Mouse (Mus musculus) midbrain, embryonic 16.5 days (tissue): ENCODE measurements at regions not wholly inside any gene's neighbourhood (a gene's known extent, or its start where the extent isn't known, plus 50 kb on each side); places are given as distances from the start of the nearest gene placed in this dataset.

Source experiments
- ATAC-seq: fragments of 200-750 bp; cut with Nextera tagmentation; 2 replicates; pipeline ENCODE4 v1.8.0; 2017; ENCODE audit warnings: moderate TSS enrichment
- H3K27ac ChIP-seq: fragments of 300-500 bp; sonication (generic); 2 replicates; pipeline ENCODE4 v1.5.1; 2014; ENCODE audit warnings: mild to moderate bottlenecking, low read length, mixed read lengths
- H3K27me3 ChIP-seq: fragments of 300-500 bp; sonication (generic); 2 replicates; pipeline ENCODE4 v1.6.1; 2014; ENCODE audit warnings: low read depth, low read length, mixed read lengths; ENCODE audit not compliant: control insufficient read depth, insufficient read depth
- H3K36me3 ChIP-seq: fragments of 300-500 bp; sonication (generic); 2 replicates; pipeline ENCODE4 v1.6.1; 2014; ENCODE audit warnings: mild to moderate bottlenecking, low read length, moderate library complexity, mixed read lengths; ENCODE audit not compliant: control insufficient read depth, insufficient read depth
- H3K4me1 ChIP-seq: fragments of 300-500 bp; sonication (generic); 2 replicates; pipeline ENCODE4 v1.6.1; 2014; ENCODE audit warnings: mild to moderate bottlenecking, low read length, mixed read lengths; ENCODE audit not compliant: control insufficient read depth, insufficient read depth
- H3K4me2 ChIP-seq: fragments of 300-500 bp; sonication (generic); 2 replicates; pipeline ENCODE4 v1.6.1; 2014; ENCODE audit warnings: mild to moderate bottlenecking, low read length, mixed read lengths
- H3K4me3 ChIP-seq: fragments of 300-500 bp; sonication (generic); 2 replicates; pipeline ENCODE4 v1.5.1; 2014; ENCODE audit warnings: low read depth, mild to moderate bottlenecking, low read length, moderate library complexity, mixed read lengths
- H3K9ac ChIP-seq: fragments of 300-500 bp; sonication (generic); 2 replicates; pipeline ENCODE4 v1.6.1; 2014; ENCODE audit warnings: low read depth, low read length, mixed read lengths
- H3K9me3 ChIP-seq: fragments of 300-500 bp; sonication (generic); replicated peaks from 2 replicates; pipeline ENCODE4 v1.6.1; 2014; ENCODE audit warnings: mild to moderate bottlenecking, low read length, mixed read lengths; ENCODE audit not compliant: control insufficient read depth, poor library complexity, severe bottlenecking
- WGBS: fragments of 180-500 bp; shearing (Covaris S2); extraction: QIAGEN DNeasy Blood & Tissue Kit; methylation state at CpG from one replicate; pipeline ENCODE4 v1.1.7; 2014; 5-methylcytosine and 5-hydroxymethylcytosine counted together

- WGBS, result 83% methylated on average over 4 of the region's 4 CpGs
- no peak for ATAC-seq
- H3K36me3 ChIP-seq, result no peaks in the 10 kb centered on the region
Measured at GRCm38 (mm10) chr8:15500973-15501372, 455.1 kb upstream of the BB014433 start.

DNA sequence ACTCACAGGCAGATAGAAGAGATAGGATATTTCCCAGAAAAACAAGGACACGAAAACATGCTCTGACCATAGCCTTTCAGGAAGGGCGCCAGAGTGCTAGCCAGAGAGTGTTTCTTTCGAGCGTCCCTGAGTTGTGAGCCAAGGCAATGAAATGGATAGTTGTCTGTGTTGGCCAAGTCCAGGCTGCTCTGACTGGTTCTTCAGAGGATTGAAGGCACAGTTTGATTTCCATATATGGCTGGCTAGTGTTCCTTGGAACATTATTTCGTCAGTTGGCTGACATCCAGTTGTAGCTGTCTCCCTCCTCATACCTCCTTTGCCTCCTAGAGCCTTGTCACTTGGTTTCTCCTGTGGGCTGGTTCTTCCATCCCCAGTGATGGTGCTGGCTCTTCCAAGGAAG is 451.7 kb upstream of the BB014433 start:
- H3K27me3 ChIP-seq, result no peaks in the 10 kb centered on the region
- H3K4me3 ChIP-seq, result no peak overlapping the region
- no peak overlapping the region for H3K9ac ChIP-seq
- 87% methylated on average over 5 of the region's 5 CpGs for WGBS
- H3K27ac ChIP-seq, result no peak overlapping the region
- H3K9me3 ChIP-seq, result no peaks in the 10 kb centered on the region
- no peaks in the 10 kb centered on the region for H3K36me3 ChIP-seq
- no peak for ATAC-seq
- no peak overlapping the region for H3K4me2 ChIP-seq
- peaks cover 5% of the 10 kb centered on the region; the same call in 1 of the 2 replicates for H3K4me1 ChIP-seq

More at GRCm38 (mm10) chr8:15500973-15501372, 455.1 kb upstream of the BB014433 start:
- Histone ChIP-seq H3K4me1 (peaks cover 5% of the 10 kb centered on the region; the same call in 1 of the 2 replicates), H3K4me3 (no peak overlapping the region), H3K27me3 (no peaks in the 10 kb centered on the region), H3K27ac (no peak overlapping the region), H3K9me3 (no peaks in the 10 kb centered on the region), H3K4me2 (no peak overlapping the region), H3K9ac (no peak overlapping the region)

- ATAC-seq, result peak; percentile 79
- no peaks in the 10 kb centered on the region for H3K27me3 ChIP-seq
- WGBS, result 65% methylated on average over 11 of the region's 11 CpGs
- no peaks in the 10 kb centered on the region for H3K9me3 ChIP-seq
- H3K4me3 ChIP-seq, result no peak overlapping the region
- 0 out of 2 replicates have a peak overlapping the region, but pooled peaks have one; percentile 23 for H3K4me2 ChIP-seq
- peaks cover 5% of the 10 kb centered on the region; the same call in 1 of the 2 replicates for H3K4me1 ChIP-seq
- peak overlapping the region; percentile 74 for H3K27ac ChIP-seq
- H3K9ac ChIP-seq, result no peak overlapping the region
- no peaks in the 10 kb centered on the region for H3K36me3 ChIP-seq
Measured at GRCm38 (mm10) chr8:15496248-15496647, 450.4 kb upstream of the BB014433 start.

DNA sequence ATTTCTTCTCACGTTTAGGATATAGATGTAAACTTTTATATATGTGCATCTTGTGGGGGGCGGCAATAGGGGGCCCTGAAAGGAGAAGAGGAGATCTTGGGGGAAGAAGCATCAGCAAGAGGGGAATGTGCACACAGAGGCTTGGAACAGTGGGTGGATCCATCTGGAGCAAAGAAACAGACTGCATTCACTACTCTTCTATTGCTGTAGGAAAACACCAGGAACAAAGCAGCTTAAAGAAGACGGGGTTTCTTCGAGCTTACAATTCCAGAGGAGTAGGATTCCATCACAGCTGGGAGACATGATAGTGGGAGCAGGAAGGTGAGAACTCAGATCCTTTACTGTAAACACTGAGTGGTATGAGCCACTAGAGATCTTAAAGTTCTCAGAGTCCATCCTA is 444.9 kb upstream of the BB014433 start:
- ATAC-seq, result no peak

GRCm38 (mm10) chr8:15487579-15487978 is 441.7 kb upstream of the BB014433 start:
- Histone ChIP-seq H3K9ac (no peak overlapping the region), H3K36me3 (no peaks in the 10 kb centered on the region), H3K4me3 (no peak overlapping the region), H3K9me3 (no peaks in the 10 kb centered on the region), H3K4me1 (no peaks in the 10 kb centered on the region), H3K27ac (no peak overlapping the region), H3K27me3 (no peaks in the 10 kb centered on the region), H3K4me2 (no peak overlapping the region)
- ATAC-seq, result no peak
- 66% methylated on average over 5 of the region's 5 CpGs for WGBS

More for the DNA sequence above, 444.9 kb upstream of the BB014433 start:
- Histone ChIP-seq H3K36me3 (no peaks in the 10 kb centered on the region), H3K27me3 (no peaks in the 10 kb centered on the region), H3K9me3 (no peaks in the 10 kb centered on the region), H3K9ac (no peak overlapping the region), H3K27ac (no peak overlapping the region), H3K4me1 (no peaks in the 10 kb centered on the region), H3K4me2 (no peak overlapping the region), H3K4me3 (no peak overlapping the region)
- 78% methylated on average over 4 of the region's 4 CpGs for WGBS

DNA sequence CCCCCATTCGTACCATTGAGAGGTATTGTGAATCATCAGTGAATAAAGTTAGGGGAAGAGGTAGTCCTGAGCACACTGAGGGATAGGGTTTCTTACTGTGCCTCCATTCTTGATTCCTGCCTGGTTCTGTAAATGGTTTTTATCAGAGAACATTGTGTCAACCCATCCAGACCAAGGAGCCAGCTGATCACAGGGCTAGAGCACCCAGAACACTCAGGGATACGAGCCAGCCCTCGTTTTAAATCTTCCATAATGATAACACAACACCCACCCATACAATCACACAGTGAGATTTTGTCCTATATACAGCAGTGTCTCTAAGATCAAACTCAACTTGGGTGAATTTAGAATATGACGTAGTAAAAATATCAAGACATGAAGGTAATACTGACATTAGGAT is 424.7 kb upstream of the BB014433 start:
- ATAC-seq, result no peak
- H3K36me3 ChIP-seq, result no peaks in the 10 kb centered on the region
- H3K9me3 ChIP-seq, result no peaks in the 10 kb centered on the region
- H3K4me1 ChIP-seq, result no peaks in the 10 kb centered on the region
- H3K4me2 ChIP-seq, result no peak overlapping the region
- no peak overlapping the region for H3K9ac ChIP-seq
- WGBS, result 92% methylated on average over 4 of the region's 4 CpGs
- no peak overlapping the region for H3K27ac ChIP-seq
- no peaks in the 10 kb centered on the region for H3K27me3 ChIP-seq
- no peak overlapping the region for H3K4me3 ChIP-seq

DNA sequence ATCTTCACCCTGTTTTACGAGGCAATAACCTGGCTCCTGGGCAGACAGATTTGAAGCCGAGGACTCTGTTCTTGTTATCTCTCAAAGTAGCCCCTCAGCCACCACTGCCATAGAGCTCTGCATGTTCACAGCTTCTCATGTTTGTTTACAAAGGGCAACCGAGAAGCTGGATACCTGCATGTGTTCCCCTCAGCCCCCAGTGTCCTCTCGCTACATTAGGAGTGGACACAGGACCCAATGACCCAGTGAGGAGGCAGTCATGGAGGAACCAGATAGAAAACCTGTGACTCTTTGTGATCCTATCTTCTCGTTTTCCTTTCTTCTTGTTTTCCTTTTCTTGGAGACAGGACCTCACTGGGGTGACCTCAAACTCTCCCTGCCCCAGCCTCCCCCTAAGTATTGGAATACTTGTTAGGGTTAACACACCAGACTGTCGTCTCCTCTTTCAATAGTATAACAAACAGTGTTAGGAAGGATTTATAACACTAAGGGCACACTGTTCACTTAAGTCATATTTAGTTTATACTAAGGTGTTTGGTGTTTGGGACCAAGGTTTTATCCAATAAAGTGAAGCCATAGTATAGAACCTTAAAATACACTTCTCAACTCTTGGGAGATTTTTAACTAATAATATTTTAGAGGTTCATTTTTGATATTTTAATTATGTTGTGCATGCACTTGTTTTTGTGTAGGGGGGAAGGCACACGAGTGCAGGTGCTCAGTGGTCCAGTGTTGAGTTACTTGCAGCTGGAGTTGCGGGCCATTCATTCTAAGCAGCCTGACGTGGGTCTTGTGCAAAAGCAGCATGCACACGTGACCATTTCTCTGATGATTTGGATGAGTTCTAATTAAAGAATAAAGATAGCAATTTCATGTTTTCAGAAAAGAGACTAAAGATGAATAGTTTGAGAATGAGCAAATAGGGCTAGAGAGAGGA is 422.9 kb upstream of the BB014433 start:
- H3K4me3 ChIP-seq, result no peak overlapping the region
- no peaks in the 10 kb centered on the region for H3K36me3 ChIP-seq
- no peak overlapping the region for H3K27ac ChIP-seq
- WGBS, result 85% methylated on average over 10 of the region's 10 CpGs
- no peak for ATAC-seq
- no peak overlapping the region for H3K9ac ChIP-seq
- no peaks in the 10 kb centered on the region for H3K9me3 ChIP-seq
- H3K4me2 ChIP-seq, result no peak overlapping the region
- H3K27me3 ChIP-seq, result no peaks in the 10 kb centered on the region
- no peaks in the 10 kb centered on the region for H3K4me1 ChIP-seq

- 50% methylated on average over 5 of the region's 5 CpGs for WGBS
- H3K27ac ChIP-seq, result no peak overlapping the region
- H3K4me1 ChIP-seq, result no peaks in the 10 kb centered on the region
- no peaks in the 10 kb centered on the region for H3K36me3 ChIP-seq
- H3K4me2 ChIP-seq, result no peak overlapping the region
- H3K9ac ChIP-seq, result no peak overlapping the region
- no peaks in the 10 kb centered on the region for H3K27me3 ChIP-seq
- no peak overlapping the region for H3K4me3 ChIP-seq
- no peak for ATAC-seq
- no peaks in the 10 kb centered on the region for H3K9me3 ChIP-seq
Measured at GRCm38 (mm10) chr8:15438546-15438945, 392.7 kb upstream of the BB014433 start.

GRCm38 (mm10) chr8:15394722-15395115 is 348.8 kb upstream of the BB014433 start:
- Histone ChIP-seq H3K27ac (no peak overlapping the region), H3K27me3 (no peaks in the 10 kb centered on the region), H3K9me3 (no peaks in the 10 kb centered on the region), H3K4me2 (no peak overlapping the region), H3K36me3 (no peaks in the 10 kb centered on the region), H3K4me3 (no peak overlapping the region), H3K9ac (no peak overlapping the region), H3K4me1 (peaks cover 12% of the 10 kb centered on the region; the same call in 1 of the 2 replicates)
- ATAC-seq, result 0 out of 2 replicates have a peak, but pooled peaks have one; percentile 43
- 40% methylated on average over 4 of the region's 4 CpGs for WGBS
